Mouse (Mus musculus): ENCODE measurements around the gene Vsig10. TPM values are rescaled to one million over a fixed set of nuclear protein-coding genes. Genes with fewer than 3 reads are reported as not detected.
A peak's percentile ranks its signal among the peaks of the same experiment; 100 is the strongest.
"Not testable (repeated sequence)": the region's sequence is repeated elsewhere in the genome, so short reads cannot be mapped to it uniquely, and the experiment has no call there.

Gene Vsig10
- polyA plus RNA-seq, 1 experiment from 2014 or later: 2.2 TPM

- Histone ChIP-seq H3K27me3 (no peaks in the 10 kb centered on the region), H3K27ac (replicated peaks) (no peak overlapping the region), H3K4me3 (no peak overlapping the region), H3K9me3 (no peaks in the 10 kb centered on the region), H3K4me1 (replicated peaks) (no peaks in the 10 kb centered on the region), H3K36me3 (peaks cover 99% of the 10 kb centered on the region), H3K4me2 (no peak overlapping the region), H3K9ac (no peak overlapping the region)
- 92% methylated on average over 9 of the region's 9 CpGs for WGBS
- no peak for ATAC-seq (ENCODE audit: low read depth)
These were observed 54.5 kb downstream of the Vsig10 start for GRCm38 (mm10) chr5:117373418-117373817.

GRCm38 (mm10) chr5:117374372-117375049, 55.6 kb downstream of the Vsig10 start:
- 92% methylated on average over 7 of the region's 7 CpGs for WGBS
- H3K36me3 ChIP-seq: peaks cover 98% of the 10 kb centered on the region
- H3K4me2 ChIP-seq: no peak overlapping the region
- no peak for ATAC-seq (ENCODE audit: low read depth)
- H3K4me1 ChIP-seq (replicated peaks): no peaks in the 10 kb centered on the region
- H3K27ac ChIP-seq (replicated peaks): no peak overlapping the region
- H3K4me3 ChIP-seq: no peak overlapping the region
- no peak overlapping the region for H3K9ac ChIP-seq
- H3K9me3 ChIP-seq: no peaks in the 10 kb centered on the region
- no peaks in the 10 kb centered on the region for H3K27me3 ChIP-seq

- peaks cover 98% of the 10 kb centered on the region for H3K36me3 ChIP-seq
- no peak overlapping the region for H3K4me2 ChIP-seq
- no peak overlapping the region for H3K27ac ChIP-seq (replicated peaks)
- H3K9me3 ChIP-seq: no peaks in the 10 kb centered on the region
- ATAC-seq (ENCODE audit: low read depth): no peak
- H3K9ac ChIP-seq: no peak overlapping the region
- H3K4me1 ChIP-seq (replicated peaks): no peaks in the 10 kb centered on the region
- 85% methylated on average over 11 of the region's 11 CpGs for WGBS
- no peaks in the 10 kb centered on the region for H3K27me3 ChIP-seq
- no peak overlapping the region for H3K4me3 ChIP-seq
These were observed 57.5 kb downstream of the Vsig10 start for GRCm38 (mm10) chr5:117376331-117376761.

- H3K4me1 ChIP-seq (replicated peaks); H3K4me3 ChIP-seq; H3K27ac ChIP-seq (replicated peaks); H3K27me3 ChIP-seq; H3K4me2 ChIP-seq; H3K9ac ChIP-seq; H3K9me3 ChIP-seq; ATAC-seq (ENCODE audit: low read depth): not testable (repeated sequence)
- peaks cover 98% of the 10 kb centered on the region for H3K36me3 ChIP-seq
- WGBS: 94% methylated on average over 14 of the region's 14 CpGs
These were observed 58.8 kb downstream of the Vsig10 start for GRCm38 (mm10) chr5:117377731-117378130.

- Histone ChIP-seq H3K9ac (no peak overlapping the region), H3K9me3 (no peaks in the 10 kb centered on the region), H3K4me2 (no peak overlapping the region), H3K27ac (replicated peaks) (no peak overlapping the region), H3K27me3 (no peaks in the 10 kb centered on the region), H3K4me1 (replicated peaks) (no peaks in the 10 kb centered on the region), H3K4me3 (no peak overlapping the region), H3K36me3 (peaks cover 98% of the 10 kb centered on the region)
- 83% methylated on average over 4 of the region's 4 CpGs for WGBS
- ATAC-seq (ENCODE audit: low read depth): no peak
These were observed 61.3 kb downstream of the Vsig10 start for GRCm38 (mm10) chr5:117380199-117380598.

GRCm38 (mm10) chr5:117381785-117382184, 62.9 kb downstream of the Vsig10 start:
- no peak overlapping the region for H3K27ac ChIP-seq (replicated peaks)
- H3K27me3 ChIP-seq: no peaks in the 10 kb centered on the region
- H3K4me3 ChIP-seq: no peak overlapping the region
- no peak for ATAC-seq (ENCODE audit: low read depth)
- no peaks in the 10 kb centered on the region for H3K4me1 ChIP-seq (replicated peaks)
- H3K9ac ChIP-seq: no peak overlapping the region
- 79% methylated on average over 7 of the region's 7 CpGs for WGBS
- peaks cover 90% of the 10 kb centered on the region for H3K36me3 ChIP-seq
- no peaks in the 10 kb centered on the region for H3K9me3 ChIP-seq
- no peak overlapping the region for H3K4me2 ChIP-seq

GRCm38 (mm10) chr5:117383198-117383597, 64.3 kb downstream of the Vsig10 start:
- H3K27me3 ChIP-seq: no peaks in the 10 kb centered on the region
- no peak overlapping the region for H3K4me2 ChIP-seq
- no peak overlapping the region for H3K27ac ChIP-seq (replicated peaks)
- H3K4me3 ChIP-seq: no peak overlapping the region
- H3K9ac ChIP-seq: no peak overlapping the region
- ATAC-seq (ENCODE audit: low read depth): no peak
- 80% methylated on average over 12 of the region's 12 CpGs for WGBS
- H3K4me1 ChIP-seq (replicated peaks): peaks cover 5% of the 10 kb centered on the region
- peaks cover 77% of the 10 kb centered on the region for H3K36me3 ChIP-seq
- no peaks in the 10 kb centered on the region for H3K9me3 ChIP-seq

GRCm38 (mm10) chr5:117388296-117388751, 69.4 kb downstream of the Vsig10 start:
- peak; percentile 36; the same call in 1 of the 2 replicates for ATAC-seq (ENCODE audit: low read depth)

GRCm38 (mm10) chr5:117388877-117389276, 70.0 kb downstream of the Vsig10 start, which contains the start of gene Rfc5:
Gene Rfc5 (minus strand): TSS chr5:117389047.
- under 1% methylated on average over 44 of the region's 44 CpGs for WGBS
- peak within 1 kb of the TSS; percentile 59 for H3K27ac ChIP-seq (replicated peaks)
- ATAC-seq (ENCODE audit: low read depth): peak; percentile 96

More at GRCm38 (mm10) chr5:117388296-117388751, 69.4 kb downstream of the Vsig10 start:
- no peaks in the 10 kb centered on the region for H3K27me3 ChIP-seq
- H3K9ac ChIP-seq: peak overlapping the region; percentile 89
- no peaks in the 10 kb centered on the region for H3K9me3 ChIP-seq
- H3K4me2 ChIP-seq: peak overlapping the region; percentile 81
- peak overlapping the region; percentile 80 for H3K4me3 ChIP-seq
- peak overlapping the region; percentile 59; the same call in 1 of the 2 replicates for H3K27ac ChIP-seq (replicated peaks)
- H3K36me3 ChIP-seq: peaks cover 26% of the 10 kb centered on the region
- WGBS: 14% methylated on average over 16 of the region's 16 CpGs
- H3K4me1 ChIP-seq (replicated peaks): peaks cover 10% of the 10 kb centered on the region

GRCm38 (mm10) chr5:117390895-117391294, 72.0 kb downstream of the Vsig10 start:
- no peak for ATAC-seq (ENCODE audit: low read depth)
- Histone ChIP-seq H3K4me2 (no peak overlapping the region), H3K27me3 (no peaks in the 10 kb centered on the region), H3K4me1 (replicated peaks) (peaks cover 10% of the 10 kb centered on the region), H3K9me3 (no peaks in the 10 kb centered on the region), H3K9ac (no peak overlapping the region), H3K36me3 (0 out of 2 replicates have a peak, but pooled peaks cover under 1% of the 10 kb centered on the region), H3K4me3 (no peak overlapping the region), H3K27ac (replicated peaks) (no peak overlapping the region)
- 84% methylated on average over 1 of the region's 1 CpGs for WGBS

More at GRCm38 (mm10) chr5:117388877-117389276, 70.0 kb downstream of the Vsig10 start, which contains the start of gene Rfc5:
- Histone ChIP-seq H3K9ac (peak within 1 kb of the TSS; percentile 89), H3K4me2 (peak within 1 kb of the TSS; percentile 81), H3K4me1 (replicated peaks) (peaks cover 10% of the 10 kb centered on the region), H3K27me3 (no peaks in the 10 kb centered on the region), H3K36me3 (peaks cover 21% of the 10 kb centered on the region), H3K4me3 (peak within 1 kb of the TSS; percentile 80), H3K9me3 (no peaks in the 10 kb centered on the region)

GRCm38 (mm10) chr5:117395834-117396233, 77.0 kb downstream of the Vsig10 start:
- H3K9me3 ChIP-seq: no peaks in the 10 kb centered on the region
- H3K9ac ChIP-seq: no peak overlapping the region
- ATAC-seq (ENCODE audit: low read depth): no peak
- 88% methylated on average over 5 of the region's 5 CpGs for WGBS
- H3K27ac ChIP-seq (replicated peaks): no peak overlapping the region
- no peaks in the 10 kb centered on the region for H3K27me3 ChIP-seq
- H3K4me1 ChIP-seq (replicated peaks): 0 out of 2 replicates have a peak, but pooled peaks cover 5% of the 10 kb centered on the region
- H3K36me3 ChIP-seq: no peaks in the 10 kb centered on the region
- H3K4me3 ChIP-seq: no peak overlapping the region
- H3K4me2 ChIP-seq: no peak overlapping the region

- no peak overlapping the region for H3K4me3 ChIP-seq
- no peak overlapping the region for H3K27ac ChIP-seq (replicated peaks)
- no peak overlapping the region for H3K9ac ChIP-seq
- H3K36me3 ChIP-seq: no peaks in the 10 kb centered on the region
- H3K4me2 ChIP-seq: no peak overlapping the region
- no peak for ATAC-seq (ENCODE audit: low read depth)
- no peaks in the 10 kb centered on the region for H3K27me3 ChIP-seq
- H3K9me3 ChIP-seq: no peaks in the 10 kb centered on the region
- WGBS: 60% methylated on average over 6 of the region's 6 CpGs
- H3K4me1 ChIP-seq (replicated peaks): 0 out of 2 replicates have a peak, but pooled peaks cover 5% of the 10 kb centered on the region
These were observed 77.7 kb downstream of the Vsig10 start for GRCm38 (mm10) chr5:117396596-117397014.

Measured in neural tube, embryonic 13.5 days (tissue).